Mouse (Mus musculus) CH12.LX (cell line): Measurements from ENCODE around the gene Il34. TPM values are rescaled to one million over a fixed set of nuclear protein-coding genes. Genes with fewer than 3 reads are reported as not detected.

Experiments used
- DNase-seq: peaks from one replicate; pipeline ENCODE4 v3.0.0-alpha.2; 2013; ENCODE audit errors: extremely low read depth
- H3K27ac ChIP-seq: 2 replicates; pipeline ENCODE4 v1.5.1; 2012; ENCODE audit warnings: low read depth, mild to moderate bottlenecking, control low read depth, moderate library complexity; ENCODE audit not compliant: insufficient read depth
- H3K27me3 ChIP-seq: replicated peaks from 2 replicates; pipeline ENCODE3; 2012; ENCODE audit warnings: inconsistent platforms
- H3K36me3 ChIP-seq, 2 experiments: replicated peaks in 1 of 2; 2 replicates each; pipeline versions ENCODE3 to v1.6.1; 2012; ENCODE audit warnings: inconsistent platforms in 1 of 2, low read length in 1 of 2, mild to moderate bottlenecking in 1 of 2, mixed read lengths in 1 of 2, moderate library complexity in 1 of 2; ENCODE audit not compliant: control insufficient read depth in 1 of 2, insufficient read depth in 1 of 2
- H3K4me1 ChIP-seq, 2 experiments: 2 replicates each; pipeline ENCODE4 v1.6.1; 2012; ENCODE audit warnings: inconsistent platforms in 1 of 2, moderate library complexity in 1 of 2; ENCODE audit not compliant: insufficient read depth in 2 of 2, control insufficient read depth in 1 of 2
- H3K4me2 ChIP-seq: 2 replicates; pipeline ENCODE4 v1.6.1; 2012; ENCODE audit warnings: low read depth, mild to moderate bottlenecking, control low read depth; ENCODE audit not compliant: poor library complexity, insufficient read depth, severe bottlenecking
- H3K4me3 ChIP-seq, 3 experiments: fragments of 150-350 bp in 1 of 3; sonication (generic) in 1 of 3; replicated peaks in 1 of 3; 2 replicates each; pipeline versions ENCODE3 to v1.5.1; 2011 to 2012; ENCODE audit warnings: low read depth in 2 of 3, low read length in 2 of 3, mild to moderate bottlenecking in 2 of 3, moderate library complexity in 2 of 3, control low read depth in 1 of 3, improper control_type of control experiment in 1 of 3, inconsistent platforms in 1 of 3, mixed read lengths in 1 of 3; ENCODE audit not compliant: poor library complexity in 1 of 3
- H3K79me2 ChIP-seq: replicated peaks from 2 replicates; pipeline ENCODE4 v1.6.1; 2012; ENCODE audit warnings: mild to moderate bottlenecking, moderate library complexity; ENCODE audit not compliant: control insufficient read depth, poor library complexity, insufficient read depth, severe bottlenecking; ENCODE audit errors: extremely low read depth
- H3K9ac ChIP-seq: 2 replicates; pipeline ENCODE4 v1.6.1; 2012; ENCODE audit warnings: low read depth, mild to moderate bottlenecking, control low read depth, moderate library complexity; ENCODE audit not compliant: insufficient read depth
- H3K9me3 ChIP-seq: replicated peaks from 2 replicates; pipeline ENCODE3; 2012; ENCODE audit warnings: low read length, inconsistent platforms, mixed read lengths
- CHD1 ChIP-seq: IDR thresholded peaks from 2 replicates; pipeline ENCODE4 v1.6.1; 2012; ENCODE audit warnings: low read depth, low read length, improper control_type of control experiment, inconsistent platforms
- CHD2 ChIP-seq: IDR thresholded peaks from 2 replicates; pipeline ENCODE4 v1.6.1; 2011; ENCODE audit warnings: low read length, improper control_type of control experiment
- CTCF ChIP-seq, 2 experiments: IDR thresholded peaks in 1 of 2; conservative IDR thresholded peaks in 1 of 2; 2 replicates each; pipeline ENCODE4 v1.5.1; 2011 to 2012; ENCODE audit warnings: low read depth in 2 of 2, low read length in 2 of 2, improper control_type of control experiment in 1 of 2, inconsistent platforms in 1 of 2, mild to moderate bottlenecking in 1 of 2, moderate library complexity in 1 of 2
- E2F4 ChIP-seq: IDR thresholded peaks from 2 replicates; pipeline ENCODE4 v1.6.1; 2011; ENCODE audit warnings: low read depth, low read length, improper control_type of control experiment; ENCODE audit not compliant: insufficient replicate concordance
- ELF1 ChIP-seq: IDR thresholded peaks from 2 replicates; pipeline ENCODE4 v1.6.1; 2014; ENCODE audit warnings: low read depth, mild to moderate bottlenecking, inconsistent platforms, low read length, improper control_type of control experiment
- GABPA ChIP-seq: IDR thresholded peaks from 2 replicates; pipeline ENCODE4 v1.6.1; 2012; ENCODE audit warnings: low read depth, low read length, improper control_type of control experiment, inconsistent platforms; ENCODE audit not compliant: insufficient replicate concordance
- HCFC1 ChIP-seq: IDR thresholded peaks from 2 replicates; pipeline ENCODE4 v1.6.1; 2012; ENCODE audit warnings: low read depth, mild to moderate bottlenecking, inconsistent platforms, low read length, improper control_type of control experiment
- JUN ChIP-seq: IDR thresholded peaks from 2 replicates; pipeline ENCODE4 v1.6.1; 2011; ENCODE audit warnings: low read depth, mild to moderate bottlenecking, low read length, improper control_type of control experiment, moderate library complexity; ENCODE audit not compliant: insufficient read depth
- JUND ChIP-seq: conservative IDR thresholded peaks from 2 replicates; pipeline ENCODE4 v1.6.1; 2011; ENCODE audit warnings: low read depth, low read length, improper control_type of control experiment
- MYC ChIP-seq: IDR thresholded peaks from 2 replicates; pipeline ENCODE4 v1.6.1; 2011; ENCODE audit warnings: low read depth, mild to moderate bottlenecking, improper control_type of control experiment, low read length
- NELFE ChIP-seq: IDR thresholded peaks from 2 replicates; pipeline ENCODE4 v1.6.1; 2011; ENCODE audit warnings: low read depth, low read length, improper control_type of control experiment
- PAX5 ChIP-seq: IDR thresholded peaks from 2 replicates; pipeline ENCODE4 v1.6.1; 2012; ENCODE audit warnings: low read length, inconsistent platforms, mixed read lengths
- POLR2AphosphoS2 ChIP-seq: IDR thresholded peaks from 2 replicates; pipeline ENCODE4 v1.6.1; 2011; ENCODE audit warnings: low read depth, low read length, improper control_type of control experiment
- RAD21 ChIP-seq: IDR thresholded peaks from 2 replicates; pipeline ENCODE4 v1.6.1; 2011; ENCODE audit warnings: low read depth, mild to moderate bottlenecking, low read length, improper control_type of control experiment, moderate library complexity
- RCOR1 ChIP-seq: conservative IDR thresholded peaks from 2 replicates; pipeline ENCODE4 v1.6.1; 2012; ENCODE audit warnings: low read depth, mild to moderate bottlenecking, inconsistent platforms, low read length, improper control_type of control experiment
- SIN3A ChIP-seq: IDR thresholded peaks from 2 replicates; pipeline ENCODE4 v1.6.1; 2012; ENCODE audit warnings: low read length, improper control_type of control experiment, inconsistent platforms
- SMC3 ChIP-seq: IDR thresholded peaks from 2 replicates; pipeline ENCODE4 v1.6.1; 2011; ENCODE audit warnings: low read depth, low read length, improper control_type of control experiment
- TBP ChIP-seq: conservative IDR thresholded peaks from 2 replicates; pipeline ENCODE4 v1.6.1; 2011; ENCODE audit warnings: low read depth, low read length, improper control_type of control experiment
- TCF12 ChIP-seq: IDR thresholded peaks from 2 replicates; pipeline ENCODE4 v1.6.1; 2014; ENCODE audit warnings: low read depth, mild to moderate bottlenecking, inconsistent platforms, low read length, improper control_type of control experiment
- USF1 ChIP-seq: IDR thresholded peaks from 2 replicates; pipeline ENCODE4 v1.6.1; 2014; ENCODE audit warnings: low read depth, mild to moderate bottlenecking, inconsistent platforms, low read length, improper control_type of control experiment
- USF2 ChIP-seq: conservative IDR thresholded peaks from 2 replicates; pipeline ENCODE4 v1.6.1; 2011; ENCODE audit warnings: low read depth, low read length, improper control_type of control experiment
- ZC3H11A ChIP-seq: IDR thresholded peaks from 2 replicates; pipeline ENCODE4 v1.6.1; 2012; ENCODE audit warnings: low read depth, mild to moderate bottlenecking, inconsistent platforms, low read length, improper control_type of control experiment
- ZMIZ1 ChIP-seq: IDR thresholded peaks from 2 replicates; pipeline ENCODE4 v1.6.1; 2012; ENCODE audit warnings: low read depth, mild to moderate bottlenecking, inconsistent platforms, low read length, improper control_type of control experiment
- ZNF384 ChIP-seq: IDR thresholded peaks from 2 replicates; pipeline ENCODE4 v1.6.1; 2012; ENCODE audit warnings: low read depth, low read length, improper control_type of control experiment, inconsistent platforms
- dilution Hi-C: fragments of 300-500 bp; cut with MboI; formaldehyde crosslinking; loops from 2 replicates; pipeline ENCODE4 v1.14.3; 2020; ENCODE audit warnings: low sequenced_read_pairs; ENCODE audit not compliant: extremely low pct_unique_long_range_greater_than_20kb, extremely low pct_ligation_motif_present
- in situ Hi-C: fragments of 300-500 bp; cut with MboI; formaldehyde crosslinking; loops from 3 replicates; pipeline ENCODE4 v1.14.3; 2019; ENCODE audit warnings: low sequenced_read_pairs, low pct_ligation_motif_present, low pct_unique_long_range_greater_than_20kb, mixed read lengths
- polyA plus RNA-seq: library from polyadenylated mRNA; unstranded; fragments of >175 nt; gene quantifications from 2 replicates; pipeline ENCODE4 v1.2.1, GENCODE M21; 2012; ENCODE audit warnings: low read depth; ENCODE audit not compliant: insufficient read length
- total RNA-seq, 2 experiments: library from RNA; depleted of rRNA; stranded (reverse); fragments of 300-350 nt in 1 of 2; fragments of >200 nt in 1 of 2; gene quantifications; 2 replicates each; pipeline ENCODE4 v1.2.3; 2012 to 2014

The Il34 gene
- total and polyA plus RNA-seq, 3 experiments: 0.21 TPM; not detected in 2

DNA sequence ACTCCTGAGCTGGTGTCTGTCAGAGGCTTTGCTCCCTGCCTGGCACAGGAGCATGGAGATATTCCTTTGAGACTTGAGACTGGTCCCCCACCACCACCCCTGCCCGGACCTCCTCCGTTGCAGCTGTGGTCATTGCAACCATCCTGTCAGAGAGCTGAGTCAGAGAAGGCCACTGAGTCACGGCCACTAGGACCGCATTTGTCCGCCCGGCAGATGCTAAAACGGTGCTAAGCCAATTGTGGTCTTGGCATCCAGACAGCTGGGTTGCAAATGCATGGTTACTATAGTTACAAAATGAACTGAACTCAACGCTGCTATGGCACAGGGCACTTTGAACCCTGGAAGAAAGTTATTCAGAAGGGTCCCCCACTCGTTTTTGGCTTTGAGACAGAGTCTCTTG, 12.2 kb downstream of the Il34 start:
- Histone ChIP-seq H3K9ac (no peak overlapping the region), H3K36me3 (no peaks in the 10 kb centered on the region), H3K27ac (no peak overlapping the region), H3K4me1 (peaks cover 0 to 3% of the 10 kb centered on the region in 2 experiments; a peak in 2 of 4 replicates), H3K9me3 (peaks cover 11% of the 10 kb centered on the region), H3K4me2 (no peak overlapping the region), H3K79me2 (no peaks in the 10 kb centered on the region), H3K4me3 (no peak overlapping the region), H3K27me3 (no peaks in the 10 kb centered on the region)
- TF ChIP-seq SIN3A (no peak), RAD21 (no peak), POLR2AphosphoS2 (no peak), ZMIZ1 (no peak), JUND (no peak), ELF1 (no peak), E2F4 (no peak), CHD2 (no peak), MYC (no peak), CHD1 (no peak), CTCF (conservative IDR thresholded peaks at IDR 0.05 in 1 of 2, IDR thresholded peaks at IDR 0.05 in 1 of 2; ENCODE audit: low read depth in 2 of 2, low read length in 2 of 2) (no peak), HCFC1 (no peak), USF1 (no peak)
- dilution Hi-C loops (no loop called here), in situ Hi-C loops (no loop called here)
- no peak for DNase-seq

GRCm38 (mm10) chr8:110792574-110793200, 13.0 kb downstream of the Il34 start:
- H3K27me3 ChIP-seq: no peaks in the 10 kb centered on the region
- H3K4me1 ChIP-seq: peaks cover 0 to 3% of the 10 kb centered on the region in 2 experiments; a peak in 2 of 4 replicates
- no peak for TF ChIP-seq USF2
- no peak for TF ChIP-seq ZNF384
- no peak for TF ChIP-seq TBP
- TF ChIP-seq MYC: no peak
- no peak for TF ChIP-seq SIN3A
- TF ChIP-seq PAX5: no peak
- no peak for TF ChIP-seq SMC3
- TF ChIP-seq RAD21: no peak
- TF ChIP-seq JUND: no peak
- no peak for TF ChIP-seq NELFE
- no peak for TF ChIP-seq HCFC1
- TF ChIP-seq JUN: no peak
- TF ChIP-seq ZC3H11A: no peak
- no peak for TF ChIP-seq E2F4
- TF ChIP-seq GABPA: no peak
- TF ChIP-seq RCOR1: no peak
- TF ChIP-seq TCF12: no peak
- TF ChIP-seq, all 38 proteins: peak for 0
- H3K4me2 ChIP-seq: no peak overlapping the region
- H3K9me3 ChIP-seq: peaks cover 11% of the 10 kb centered on the region
- in situ Hi-C loops (no loop called here), dilution Hi-C loops (no loop called here)
- H3K9ac ChIP-seq: no peak overlapping the region
- H3K27ac ChIP-seq: no peak overlapping the region
- no peaks in the 10 kb centered on the region for H3K36me3 ChIP-seq
- DNase-seq: no peak
- no peaks in the 10 kb centered on the region for H3K79me2 ChIP-seq
- no peak overlapping the region for H3K4me3 ChIP-seq
